Mouse (Mus musculus) erythroblast, embryonic 14.5 days (primary cell): ENCODE measurements around the gene Asgr1.

Source experiments
- GATA1 ChIP-seq: IDR thresholded peaks from 2 replicates; pipeline ENCODE4 v1.6.1; 2012; ENCODE audit warnings: low read length, inconsistent platforms, mixed read lengths
- TAL1 ChIP-seq: IDR thresholded peaks from 3 replicates; pipeline ENCODE4 v1.6.1; 2012; ENCODE audit warnings: low read length, inconsistent platforms, mixed read lengths

GRCm38 (mm10) chr11:70077441-70077840, 23.6 kb downstream of the Asgr1 start:
- TF ChIP-seq TAL1 (no peak), GATA1 (no peak)
